Mouse (Mus musculus) bone marrow macrophage, adult 2 months (primary cell): ENCODE results near the gene Foxs1.

Experiments used
- CTCF ChIP-seq: IDR thresholded peaks from 2 replicates; pipeline ENCODE4 v1.5.1; 2012; ENCODE audit warnings: low read depth, mild to moderate bottlenecking, low read length, moderate library complexity
- POLR2A ChIP-seq: IDR thresholded peaks from 2 replicates; pipeline ENCODE4 v1.6.1; 2012; ENCODE audit warnings: mild to moderate bottlenecking, low read depth, low read length, borderline replicate concordance

GRCm38 (mm10) chr2:152944013-152944412 is 11.0 kb upstream of the Foxs1 start:
- no peak for TF ChIP-seq CTCF
- no peak for TF ChIP-seq POLR2A
